Mouse (Mus musculus) embryonic facial prominence, embryonic 13.5 days (tissue): ENCODE results near the gene Stap2. TPM values are rescaled to one million over a fixed set of nuclear protein-coding genes. Genes with fewer than 3 reads are reported as not detected.

Source experiments
- ATAC-seq: fragments of 200-750 bp; cut with Nextera tagmentation; 2 replicates; pipeline ENCODE4 v1.8.0; 2017; ENCODE audit warnings: low read depth; ENCODE audit not compliant: insufficient number of reproducible peaks, insufficient read depth, low FRiP score, low TSS enrichment
- H3K27ac ChIP-seq: fragments of 300-500 bp; sonication (generic); 2 replicates; pipeline ENCODE4 v1.5.1; 2015; ENCODE audit warnings: moderate library complexity, mild to moderate bottlenecking, inconsistent platforms
- H3K27me3 ChIP-seq: fragments of 300-500 bp; sonication (generic); 2 replicates; pipeline ENCODE4 v1.6.1; 2015; ENCODE audit warnings: mild to moderate bottlenecking, inconsistent platforms
- H3K36me3 ChIP-seq: fragments of 300-500 bp; sonication (generic); 2 replicates; pipeline ENCODE4 v1.6.1; 2015; ENCODE audit warnings: mild to moderate bottlenecking, inconsistent platforms
- H3K4me1 ChIP-seq: fragments of 300-500 bp; sonication (generic); 2 replicates; pipeline ENCODE4 v1.6.1; 2015; ENCODE audit warnings: inconsistent platforms
- H3K4me2 ChIP-seq: fragments of 300-500 bp; sonication (generic); 2 replicates; pipeline ENCODE4 v1.6.1; 2015; ENCODE audit warnings: moderate library complexity, mild to moderate bottlenecking, inconsistent platforms
- H3K4me3 ChIP-seq: fragments of 300-500 bp; sonication (generic); 2 replicates; pipeline ENCODE4 v1.5.1; 2015; ENCODE audit warnings: mild to moderate bottlenecking, inconsistent platforms
- H3K9ac ChIP-seq: fragments of 300-500 bp; sonication (generic); 2 replicates; pipeline ENCODE4 v1.6.1; 2015; ENCODE audit warnings: mild to moderate bottlenecking, inconsistent platforms
- H3K9me3 ChIP-seq: fragments of 300-500 bp; sonication (generic); 2 replicates; pipeline ENCODE4 v1.6.1; 2016; ENCODE audit warnings: inconsistent platforms
- WGBS: fragments of 180-500 bp; shearing (Covaris S2); methylation state at CpG from one replicate; pipeline ENCODE4 v1.1.7; 2015; ENCODE audit warnings: mixed read lengths; 5-methylcytosine and 5-hydroxymethylcytosine counted together
- polyA plus RNA-seq: library from polyadenylated mRNA; unstranded; fragments of >200 nt; fragmentation: Nextera tagmentation; extraction: Ambion mirVana; gene quantifications from 2 replicates; pipeline ENCODE4 v1.2.1, GENCODE M21; 2015

Stap2 gene
- polyA plus RNA-seq, 1 experiment from 2014 or later = 10.2 TPM

GRCm38 (mm10) chr17:55964996-55965395, 40.4 kb downstream of the Stap2 start:
- Histone ChIP-seq H3K27me3 (no peaks in the 10 kb centered on the region), H3K4me3 (no peak overlapping the region), H3K9ac (no peak overlapping the region), H3K9me3 (no peaks in the 10 kb centered on the region), H3K4me2 (no peak overlapping the region), H3K27ac (no peak overlapping the region), H3K4me1 (peaks cover 14% of the 10 kb centered on the region), H3K36me3 (peaks cover 61% of the 10 kb centered on the region)
- WGBS = 83% methylated on average over 9 of the region's 9 CpGs
- ATAC-seq = no peak

- Histone ChIP-seq H3K4me1 (peaks cover 14% of the 10 kb centered on the region), H3K9ac (no peak overlapping the region), H3K27ac (no peak overlapping the region), H3K4me2 (no peak overlapping the region), H3K36me3 (peaks cover 61% of the 10 kb centered on the region), H3K9me3 (no peaks in the 10 kb centered on the region), H3K4me3 (no peak overlapping the region), H3K27me3 (no peaks in the 10 kb centered on the region)
- WGBS = 87% methylated on average over 10 of the region's 10 CpGs
- no peak for ATAC-seq
These were observed 40.9 kb downstream of the Stap2 start for GRCm38 (mm10) chr17:55964496-55964895.

GRCm38 (mm10) chr17:55963171-55963570, 42.2 kb downstream of the Stap2 start:
- peaks cover 18% of the 10 kb centered on the region for H3K4me1 ChIP-seq
- no peaks in the 10 kb centered on the region for H3K27me3 ChIP-seq
- H3K27ac ChIP-seq = peak overlapping the region; percentile 30
- peaks cover 61% of the 10 kb centered on the region for H3K36me3 ChIP-seq
- WGBS = 69% methylated on average over 14 of the region's 14 CpGs
- H3K4me2 ChIP-seq = no peak overlapping the region
- ATAC-seq = no peak
- no peak overlapping the region for H3K4me3 ChIP-seq
- peak overlapping the region; percentile 22; the same call in 1 of the 2 replicates for H3K9ac ChIP-seq
- H3K9me3 ChIP-seq = no peaks in the 10 kb centered on the region

GRCm38 (mm10) chr17:55961631-55962030, 43.8 kb downstream of the Stap2 start:
- no peaks in the 10 kb centered on the region for H3K9me3 ChIP-seq
- H3K9ac ChIP-seq = no peak overlapping the region
- H3K27me3 ChIP-seq = no peaks in the 10 kb centered on the region
- H3K4me3 ChIP-seq = no peak overlapping the region
- peaks cover 29% of the 10 kb centered on the region for H3K4me1 ChIP-seq
- no peak overlapping the region for H3K27ac ChIP-seq
- H3K36me3 ChIP-seq = peaks cover 48% of the 10 kb centered on the region
- 94% methylated on average over 7 of the region's 7 CpGs for WGBS
- ATAC-seq = no peak
- H3K4me2 ChIP-seq = no peak overlapping the region

GRCm38 (mm10) chr17:55960791-55961190, 44.6 kb downstream of the Stap2 start:
- Histone ChIP-seq H3K27ac (no peak overlapping the region), H3K9ac (no peak overlapping the region), H3K9me3 (no peaks in the 10 kb centered on the region), H3K4me1 (peaks cover 36% of the 10 kb centered on the region), H3K4me2 (no peak overlapping the region), H3K27me3 (0 out of 2 replicates have a peak, but pooled peaks cover under 1% of the 10 kb centered on the region), H3K36me3 (peaks cover 41% of the 10 kb centered on the region), H3K4me3 (no peak overlapping the region)
- no peak for ATAC-seq

GRCm38 (mm10) chr17:55959946-55960740, 45.2 kb downstream of the Stap2 start:
- WGBS = 70% methylated on average over 10 of the region's 10 CpGs
- no peak for ATAC-seq
- no peaks in the 10 kb centered on the region for H3K9me3 ChIP-seq
- H3K36me3 ChIP-seq = peaks cover 37% of the 10 kb centered on the region
- H3K27me3 ChIP-seq = peaks cover 6% of the 10 kb centered on the region; the same call in 1 of the 2 replicates
- H3K4me3 ChIP-seq = peak overlapping the region; percentile 53
- H3K27ac ChIP-seq = peak overlapping the region; percentile 97
- peak overlapping the region; percentile 64 for H3K9ac ChIP-seq
- peaks cover 36% of the 10 kb centered on the region for H3K4me1 ChIP-seq
- H3K4me2 ChIP-seq = peak overlapping the region; percentile 63

GRCm38 (mm10) chr17:55958918-55959728, 46.3 kb downstream of the Stap2 start, which contains the start of gene Yju2:
Yju2 (plus strand) TSS chr17:55959099.
- ATAC-seq = peak; percentile 91
- under 1% methylated on average over 46 of the region's 46 CpGs for WGBS
- H3K4me3 ChIP-seq = peak within 1 kb of the TSS; percentile 53

GRCm38 (mm10) chr17:55958584-55958886, 46.8 kb downstream of the Stap2 start:
- H3K36me3 ChIP-seq = peaks cover 21% of the 10 kb centered on the region
- no peaks in the 10 kb centered on the region for H3K9me3 ChIP-seq
- peaks cover 36% of the 10 kb centered on the region for H3K4me1 ChIP-seq
- peak overlapping the region; percentile 53 for H3K4me3 ChIP-seq
- H3K27me3 ChIP-seq = peaks cover 22% of the 10 kb centered on the region
- peak overlapping the region; percentile 97 for H3K27ac ChIP-seq
- H3K4me2 ChIP-seq = peak overlapping the region; percentile 77
- 31% methylated on average over 2 of the region's 2 CpGs for WGBS
- H3K9ac ChIP-seq = peak overlapping the region; percentile 71
- ATAC-seq = no peak

More at GRCm38 (mm10) chr17:55958918-55959728, 46.3 kb downstream of the Stap2 start, which contains the start of gene Yju2:
- no peaks in the 10 kb centered on the region for H3K9me3 ChIP-seq
- peaks cover 36% of the 10 kb centered on the region for H3K4me1 ChIP-seq
- H3K4me2 ChIP-seq = peak within 1 kb of the TSS; percentile 77
- H3K9ac ChIP-seq = peak within 1 kb of the TSS; percentile 71
- H3K27ac ChIP-seq = peak within 1 kb of the TSS; percentile 97
- peaks cover 27% of the 10 kb centered on the region for H3K36me3 ChIP-seq
- peaks cover 17% of the 10 kb centered on the region for H3K27me3 ChIP-seq

- WGBS = 78% methylated on average over 13 of the region's 13 CpGs
- peak overlapping the region; percentile 71 for H3K9ac ChIP-seq
- H3K4me3 ChIP-seq = peak overlapping the region; percentile 53
- no peak for ATAC-seq
- peaks cover 19% of the 10 kb centered on the region for H3K36me3 ChIP-seq
- peak overlapping the region; percentile 77 for H3K4me2 ChIP-seq
- H3K27ac ChIP-seq = peak overlapping the region; percentile 97
- H3K9me3 ChIP-seq = no peaks in the 10 kb centered on the region
- peaks cover 22% of the 10 kb centered on the region for H3K27me3 ChIP-seq
- H3K4me1 ChIP-seq = peaks cover 32% of the 10 kb centered on the region
These were observed 47.4 kb downstream of the Stap2 start for GRCm38 (mm10) chr17:55957726-55958583.

GRCm38 (mm10) chr17:55957168-55957567, 48.2 kb downstream of the Stap2 start:
- H3K4me1 ChIP-seq = peaks cover 30% of the 10 kb centered on the region
- H3K27me3 ChIP-seq = peaks cover 22% of the 10 kb centered on the region
- WGBS = 13% methylated on average over 9 of the region's 9 CpGs
- 0 out of 2 replicates have a peak overlapping the region, but pooled peaks have one; percentile 82 for H3K4me2 ChIP-seq
- H3K9me3 ChIP-seq = no peaks in the 10 kb centered on the region
- H3K36me3 ChIP-seq = peaks cover 15% of the 10 kb centered on the region
- ATAC-seq = no peak
- H3K4me3 ChIP-seq = no peak overlapping the region
- no peak overlapping the region for H3K27ac ChIP-seq
- H3K9ac ChIP-seq = no peak overlapping the region

GRCm38 (mm10) chr17:55956591-55956990, 48.8 kb downstream of the Stap2 start:
- H3K4me1 ChIP-seq = peaks cover 30% of the 10 kb centered on the region
- peaks cover 9% of the 10 kb centered on the region for H3K36me3 ChIP-seq
- no peak overlapping the region for H3K27ac ChIP-seq
- H3K27me3 ChIP-seq = peaks cover 22% of the 10 kb centered on the region
- ATAC-seq = no peak
- H3K4me3 ChIP-seq = peak overlapping the region; percentile 49
- H3K4me2 ChIP-seq = peak overlapping the region; percentile 82
- peak overlapping the region; percentile 66 for H3K9ac ChIP-seq
- no peaks in the 10 kb centered on the region for H3K9me3 ChIP-seq
- 42% methylated on average over 6 of the region's 6 CpGs for WGBS
